Mouse (Mus musculus) E14TG2a.4 (cell line): Measurements from ENCODE around the gene Wdr93.
A peak's percentile ranks its signal among the peaks of the same experiment; 100 is the strongest.
"Not testable (repeated sequence)": the region's sequence is repeated elsewhere in the genome, so short reads cannot be mapped to it uniquely, and the experiment has no call there.

Experiments
- H3K27me3 ChIP-seq: 2 replicates; pipeline ENCODE4 v1.6.1; 2014; ENCODE audit warnings: low read length, control low read depth; ENCODE audit not compliant: insufficient read depth
- H3K36me3 ChIP-seq: 2 replicates; pipeline ENCODE4 v1.6.1; 2014; ENCODE audit warnings: low read length, control low read depth; ENCODE audit not compliant: insufficient read depth
- H3K4me1 ChIP-seq: replicated peaks from 2 replicates; pipeline ENCODE4 v1.6.1; 2014; ENCODE audit warnings: low read depth, low read length, control low read depth
- H3K4me3 ChIP-seq: replicated peaks from 2 replicates; pipeline ENCODE4 v1.5.1; 2014; ENCODE audit warnings: mild to moderate bottlenecking, low read length
- H3K9me3 ChIP-seq: 2 replicates; pipeline ENCODE4 v1.6.1; 2014; ENCODE audit warnings: low read length, control low read depth
- CTCF ChIP-seq: conservative IDR thresholded peaks from 2 replicates; pipeline ENCODE4 v1.5.1; 2014; ENCODE audit warnings: low read length
- NANOG ChIP-seq: IDR thresholded peaks from 2 replicates; pipeline ENCODE4 v1.6.1; 2014; ENCODE audit warnings: borderline replicate concordance, low read length, mixed read lengths
- POU5F1 ChIP-seq: IDR thresholded peaks from 2 replicates; pipeline ENCODE4 v1.6.1; 2014; ENCODE audit warnings: low read length, borderline replicate concordance

Gene Wdr93

DNA sequence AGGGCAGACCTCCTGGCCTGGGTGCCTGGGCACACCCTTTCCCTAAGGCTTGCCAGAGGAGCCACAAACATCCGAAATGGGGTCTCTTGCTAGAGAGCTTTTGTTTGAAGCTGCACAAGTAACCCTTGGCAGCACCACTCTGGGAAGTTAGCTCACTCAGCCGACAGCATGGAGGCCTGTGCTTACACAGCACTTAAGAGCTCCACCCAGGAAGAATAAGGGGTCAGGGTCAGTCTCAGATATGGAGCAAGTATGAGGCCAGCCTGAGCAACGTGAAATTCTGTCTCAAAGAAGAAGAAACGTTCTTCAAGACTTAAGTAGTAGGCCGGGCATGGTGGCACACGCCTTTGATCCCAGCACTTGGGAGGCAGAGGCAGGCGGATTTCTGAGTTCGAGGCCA, 19.1 kb downstream of the Wdr93 start:
- Histone ChIP-seq H3K4me1 (peaks cover 5% of the 10 kb centered on the region; the same call in 1 of the 2 replicates), H3K9me3 (no peaks in the 10 kb centered on the region), H3K27me3 (peaks cover 5% of the 10 kb centered on the region; the same call in 1 of the 2 replicates), H3K36me3 (no peaks in the 10 kb centered on the region), H3K4me3 (no peak overlapping the region)
- no peak for TF ChIP-seq POU5F1
- no peak for TF ChIP-seq NANOG
- no peak for TF ChIP-seq CTCF

DNA sequence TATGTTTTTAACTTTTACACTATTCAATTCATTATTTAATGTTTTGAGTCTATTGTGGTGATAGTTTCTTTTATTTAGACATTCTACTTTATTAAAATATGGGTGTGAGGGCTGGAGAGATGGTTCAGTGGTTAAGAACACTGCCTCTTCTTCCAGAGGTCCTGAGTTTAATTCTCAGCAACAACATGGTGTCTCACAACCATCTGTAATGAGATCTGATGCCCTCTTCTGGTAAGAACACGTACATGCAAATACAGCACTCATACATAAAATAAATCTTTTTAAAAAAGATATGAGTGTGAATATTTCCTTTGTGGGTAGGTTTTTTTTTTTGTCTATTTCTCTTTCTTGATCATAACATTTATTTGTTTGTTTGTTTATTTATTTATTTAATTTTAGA, 23.0 kb downstream of the Wdr93 start:
- Histone ChIP-seq H3K4me3 (no peak overlapping the region), H3K9me3 (no peaks in the 10 kb centered on the region), H3K36me3 (no peaks in the 10 kb centered on the region), H3K4me1 (peaks cover 8% of the 10 kb centered on the region), H3K27me3 (peaks cover 13% of the 10 kb centered on the region)
- peak; percentile 34 for TF ChIP-seq CTCF
- no peak for TF ChIP-seq POU5F1
- TF ChIP-seq NANOG, result no peak

DNA sequence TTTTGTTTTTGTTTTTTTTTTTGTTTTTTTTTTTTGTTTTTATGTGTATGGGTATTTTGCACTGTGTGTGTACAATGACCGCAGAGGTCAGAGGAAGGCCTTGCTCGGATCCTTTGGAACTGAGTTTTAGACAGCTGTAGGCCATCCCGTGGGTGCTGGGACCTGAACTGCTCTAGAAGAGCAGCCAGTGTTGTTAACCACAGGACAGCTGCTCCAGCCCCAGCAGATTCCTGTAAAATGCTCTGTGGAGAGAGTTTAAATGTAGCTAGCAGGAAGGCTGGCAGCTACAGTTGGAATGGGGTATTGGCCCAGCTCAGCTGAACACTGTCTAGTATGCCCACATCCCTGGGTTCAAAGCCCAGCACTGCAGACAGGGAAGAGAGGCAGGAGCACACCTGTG, 26.7 kb downstream of the Wdr93 start:
- H3K9me3 ChIP-seq, result no peaks in the 10 kb centered on the region
- peaks cover 20% of the 10 kb centered on the region for H3K27me3 ChIP-seq
- H3K4me1 ChIP-seq, result peaks cover 27% of the 10 kb centered on the region
- no peak overlapping the region for H3K4me3 ChIP-seq
- TF ChIP-seq POU5F1 (no peak), CTCF (no peak), NANOG (no peak)
- H3K36me3 ChIP-seq, result no peaks in the 10 kb centered on the region

GRCm38 (mm10) chr7:79771561-79772512, 28.9 kb downstream of the Wdr93 start:
- TF ChIP-seq POU5F1, result no peak
- TF ChIP-seq NANOG, result peak; percentile 55; the same call in 1 of the 2 replicates
- no peak for TF ChIP-seq CTCF
- H3K4me3 ChIP-seq, result peak overlapping the region; percentile 13; the same call in 1 of the 2 replicates
- H3K9me3 ChIP-seq, result no peaks in the 10 kb centered on the region
- peaks cover 21% of the 10 kb centered on the region for H3K27me3 ChIP-seq
- no peaks in the 10 kb centered on the region for H3K36me3 ChIP-seq
- peaks cover 22% of the 10 kb centered on the region for H3K4me1 ChIP-seq

GRCm38 (mm10) chr7:79780647-79781626, 38.0 kb downstream of the Wdr93 start:
- no peaks in the 10 kb centered on the region for H3K36me3 ChIP-seq
- TF ChIP-seq NANOG (no peak), CTCF (peak; percentile 87), POU5F1 (no peak)
- H3K4me1 ChIP-seq, result peaks cover 22% of the 10 kb centered on the region
- H3K9me3 ChIP-seq, result no peaks in the 10 kb centered on the region
- H3K4me3 ChIP-seq, result peak overlapping the region; percentile 35
- peaks cover 19% of the 10 kb centered on the region for H3K27me3 ChIP-seq

DNA sequence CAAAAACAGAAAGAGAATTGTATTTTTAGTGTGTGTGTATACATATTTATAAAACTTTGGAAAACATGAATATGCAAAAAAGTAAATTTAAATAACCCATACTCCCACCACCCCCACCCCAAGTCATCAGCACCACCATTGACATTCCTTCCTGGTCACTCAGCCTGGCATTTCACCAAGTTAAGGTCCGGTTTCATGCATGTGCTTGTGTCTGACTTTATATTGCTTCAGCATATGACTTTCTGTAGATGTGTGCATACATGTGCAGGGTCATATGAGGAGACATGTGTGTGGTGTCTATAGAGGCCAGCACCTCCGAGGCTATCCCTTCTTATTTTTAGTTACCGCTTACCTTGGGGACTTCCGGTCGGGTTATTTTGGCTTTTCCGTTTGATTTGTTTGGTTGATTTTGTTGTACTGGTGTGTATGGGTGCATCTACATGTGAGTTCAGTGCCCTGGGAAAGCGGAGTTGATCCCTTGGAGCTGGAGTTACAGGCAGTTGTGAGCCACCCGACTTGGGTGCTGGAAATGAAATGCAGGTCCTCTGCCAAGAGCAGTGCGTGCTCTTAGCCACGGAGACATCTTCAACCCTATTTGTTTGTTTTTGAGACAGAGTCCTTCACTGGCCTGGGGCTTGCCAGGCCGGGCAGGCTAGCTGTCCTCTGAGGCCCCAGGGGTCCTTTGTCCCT, 39.0 kb downstream of the Wdr93 start:
- Histone ChIP-seq H3K36me3 (no peaks in the 10 kb centered on the region), H3K9me3 (no peaks in the 10 kb centered on the region), H3K4me1 (peaks cover 24% of the 10 kb centered on the region), H3K27me3 (peaks cover 19% of the 10 kb centered on the region), H3K4me3 (no peak overlapping the region)
- no peak for TF ChIP-seq CTCF
- no peak for TF ChIP-seq POU5F1
- no peak for TF ChIP-seq NANOG

GRCm38 (mm10) chr7:79782516-79782855, 39.5 kb downstream of the Wdr93 start:
- Histone ChIP-seq H3K4me1 (peaks cover 24% of the 10 kb centered on the region), H3K9me3 (no peaks in the 10 kb centered on the region), H3K36me3 (no peaks in the 10 kb centered on the region), H3K4me3 (no peak overlapping the region), H3K27me3 (peaks cover 20% of the 10 kb centered on the region)
- TF ChIP-seq CTCF, result no peak
- no peak for TF ChIP-seq NANOG
- TF ChIP-seq POU5F1, result no peak

DNA sequence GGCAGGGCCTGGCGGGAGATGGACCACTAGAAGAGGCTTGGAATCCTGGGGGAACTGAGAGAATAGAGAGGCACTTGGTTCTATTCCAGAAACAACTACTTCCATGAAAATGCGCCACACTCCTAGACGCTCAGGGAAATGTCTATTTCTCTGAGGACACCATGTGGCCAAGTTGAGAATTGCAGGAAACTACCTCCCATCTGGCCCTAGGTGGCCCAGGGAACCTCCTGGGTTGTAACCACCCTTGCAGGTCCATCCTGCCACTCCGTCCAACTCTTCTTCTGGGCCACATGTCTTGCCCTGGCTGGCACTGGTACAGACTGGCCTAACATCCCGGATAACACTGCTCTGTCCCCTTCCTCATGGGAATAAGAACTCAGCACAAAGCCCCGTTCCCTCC, 43.3 kb downstream of the Wdr93 start:
- peak; percentile 73 for TF ChIP-seq CTCF
- no peak for TF ChIP-seq NANOG
- peaks cover 44% of the 10 kb centered on the region for H3K27me3 ChIP-seq
- H3K4me3 ChIP-seq, result peak overlapping the region; percentile 43
- H3K4me1 ChIP-seq, result peaks cover 37% of the 10 kb centered on the region
- H3K36me3 ChIP-seq, result no peaks in the 10 kb centered on the region
- no peaks in the 10 kb centered on the region for H3K9me3 ChIP-seq

- not testable (repeated sequence) for H3K9me3 ChIP-seq, H3K4me3 ChIP-seq, H3K36me3 ChIP-seq
- Histone ChIP-seq H3K4me1 (peaks cover 51% of the 10 kb centered on the region), H3K27me3 (peaks cover 79% of the 10 kb centered on the region)
Measured at GRCm38 (mm10) chr7:79789812-79790211, 46.8 kb downstream of the Wdr93 start.
